Mouse (Mus musculus) liver, embryonic 13.5 days (tissue): Measurements from ENCODE around the gene Nfkbie. TPM values are rescaled to one million over a fixed set of nuclear protein-coding genes. Genes with fewer than 3 reads are reported as not detected.

Experiments
- ATAC-seq: fragments of 200-750 bp; cut with Nextera tagmentation; 2 replicates; pipeline ENCODE4 v1.8.0; 2017; ENCODE audit warnings: low read depth, mild to moderate bottlenecking, moderate number of reproducible peaks, moderate library complexity
- DNase-seq: peaks from one replicate; pipeline ENCODE4 v3.0.0; 2022
- H3K27ac ChIP-seq: fragments of 300-500 bp; sonication (generic); 2 replicates; pipeline ENCODE4 v1.5.1; 2015; ENCODE audit warnings: moderate library complexity, mild to moderate bottlenecking, inconsistent platforms
- H3K27me3 ChIP-seq: fragments of 300-500 bp; sonication (generic); 2 replicates; pipeline ENCODE4 v1.6.1; 2015; ENCODE audit warnings: mild to moderate bottlenecking, inconsistent platforms
- H3K36me3 ChIP-seq: fragments of 300-500 bp; sonication (generic); 2 replicates; pipeline ENCODE4 v1.6.1; 2015; ENCODE audit warnings: mild to moderate bottlenecking, inconsistent platforms
- H3K4me1 ChIP-seq: fragments of 300-500 bp; sonication (generic); replicated peaks from 2 replicates; pipeline ENCODE4 v1.6.1; 2015; ENCODE audit warnings: inconsistent platforms
- H3K4me2 ChIP-seq: fragments of 300-500 bp; sonication (generic); 2 replicates; pipeline ENCODE4 v1.6.1; 2015; ENCODE audit warnings: inconsistent platforms, mild to moderate bottlenecking, moderate library complexity
- H3K4me3 ChIP-seq: fragments of 300-500 bp; sonication (generic); replicated peaks from 2 replicates; pipeline ENCODE4 v1.5.1; 2015; ENCODE audit warnings: mild to moderate bottlenecking, inconsistent platforms
- H3K9ac ChIP-seq: fragments of 300-500 bp; sonication (generic); 2 replicates; pipeline ENCODE4 v1.6.1; 2015; ENCODE audit warnings: mild to moderate bottlenecking, inconsistent platforms
- H3K9me3 ChIP-seq: fragments of 300-500 bp; sonication (generic); replicated peaks from 2 replicates; pipeline ENCODE4 v1.6.1; 2016; ENCODE audit warnings: inconsistent platforms
- WGBS: fragments of 180-500 bp; shearing (Covaris S2); methylation state at CpG from one replicate; pipeline ENCODE4 v1.1.7; 2015; ENCODE audit not compliant: insufficient replicate concordance; 5-methylcytosine and 5-hydroxymethylcytosine counted together
- polyA plus RNA-seq: library from polyadenylated mRNA; unstranded; fragments of >200 nt; fragmentation: Nextera tagmentation; extraction: Ambion mirVana; gene quantifications from 2 replicates; pipeline ENCODE4 v1.2.1, GENCODE M21; 2015

Gene Nfkbie
- polyA plus RNA-seq, 1 experiment from 2014 or later, result 1.4 TPM

GRCm38 (mm10) chr17:45518766-45519475, 36.6 kb upstream of the Nfkbie start:
- no peak for ATAC-seq
- H3K4me3 ChIP-seq, result no peak overlapping the region
- peaks cover 10% of the 10 kb centered on the region; the same call in 1 of the 2 replicates for H3K36me3 ChIP-seq
- DNase-seq, result no peak
- H3K9me3 ChIP-seq, result no peaks in the 10 kb centered on the region
- no peak overlapping the region for H3K4me2 ChIP-seq
- 67% methylated on average over 12 of the region's 12 CpGs for WGBS
- no peak overlapping the region for H3K9ac ChIP-seq
- H3K27me3 ChIP-seq, result peaks cover 6% of the 10 kb centered on the region; the same call in 1 of the 2 replicates
- H3K4me1 ChIP-seq, result peaks cover 15% of the 10 kb centered on the region
- H3K27ac ChIP-seq, result no peak overlapping the region

- no peak overlapping the region for H3K4me2 ChIP-seq
- H3K4me1 ChIP-seq, result peaks cover 12% of the 10 kb centered on the region
- peaks cover 19% of the 10 kb centered on the region for H3K27me3 ChIP-seq
- no peak for ATAC-seq
- H3K36me3 ChIP-seq, result peaks cover 10% of the 10 kb centered on the region; the same call in 1 of the 2 replicates
- H3K27ac ChIP-seq, result no peak overlapping the region
- no peak for DNase-seq
- H3K4me3 ChIP-seq, result no peak overlapping the region
- H3K9me3 ChIP-seq, result no peaks in the 10 kb centered on the region
- no peak overlapping the region for H3K9ac ChIP-seq
- WGBS, result 76% methylated on average over 11 of the region's 11 CpGs
Measured at GRCm38 (mm10) chr17:45520136-45520535, 35.4 kb upstream of the Nfkbie start.

GRCm38 (mm10) chr17:45523263-45523662, 32.2 kb upstream of the Nfkbie start, which contains the start of gene Tcte1:
TSS of gene Tcte1 (plus strand) at chr17:45523434.
- ATAC-seq (no peak), DNase-seq (no peak)
- Histone ChIP-seq H3K36me3 (peaks cover 6% of the 10 kb centered on the region; the same call in 1 of the 2 replicates), H3K27ac (no peak within 1 kb of the TSS), H3K9ac (peak within 1 kb of the TSS; percentile 29; the same call in 1 of the 2 replicates), H3K4me2 (peak within 1 kb of the TSS; percentile 56), H3K4me3 (peak within 1 kb of the TSS; percentile 28; the same call in 1 of the 2 replicates), H3K9me3 (no peaks in the 10 kb centered on the region), H3K4me1 (peaks cover 12% of the 10 kb centered on the region), H3K27me3 (peaks cover 32% of the 10 kb centered on the region)
- WGBS, result 2% methylated on average over 21 of the region's 21 CpGs

- H3K27ac ChIP-seq, result no peak overlapping the region
- ATAC-seq (no peak), DNase-seq (no peak)
- no peak overlapping the region for H3K9ac ChIP-seq
- WGBS, result 58% methylated on average over 4 of the region's 4 CpGs
- no peaks in the 10 kb centered on the region for H3K36me3 ChIP-seq
- no peak overlapping the region for H3K4me3 ChIP-seq
- no peaks in the 10 kb centered on the region for H3K9me3 ChIP-seq
- H3K27me3 ChIP-seq, result peaks cover 45% of the 10 kb centered on the region
- H3K4me2 ChIP-seq, result no peak overlapping the region
- peaks cover 12% of the 10 kb centered on the region for H3K4me1 ChIP-seq
Measured at GRCm38 (mm10) chr17:45524961-45525360, 30.5 kb upstream of the Nfkbie start.

GRCm38 (mm10) chr17:45526571-45526970, 28.9 kb upstream of the Nfkbie start:
- DNase-seq, result no peak
- Histone ChIP-seq H3K9ac (no peak overlapping the region), H3K36me3 (no peaks in the 10 kb centered on the region), H3K4me3 (no peak overlapping the region), H3K27ac (no peak overlapping the region), H3K4me2 (no peak overlapping the region), H3K27me3 (peaks cover 61% of the 10 kb centered on the region), H3K4me1 (peaks cover 12% of the 10 kb centered on the region), H3K9me3 (no peaks in the 10 kb centered on the region)
- no peak for ATAC-seq
- WGBS, result 31% methylated on average over 5 of the region's 5 CpGs

GRCm38 (mm10) chr17:45530346-45530782, 25.1 kb upstream of the Nfkbie start:
- no peak overlapping the region for H3K27ac ChIP-seq
- no peaks in the 10 kb centered on the region for H3K9me3 ChIP-seq
- H3K4me2 ChIP-seq, result no peak overlapping the region
- H3K27me3 ChIP-seq, result peaks cover 75% of the 10 kb centered on the region
- ATAC-seq, result no peak
- 37% methylated on average over 13 of the region's 13 CpGs for WGBS
- no peaks in the 10 kb centered on the region for H3K4me1 ChIP-seq
- H3K36me3 ChIP-seq, result no peaks in the 10 kb centered on the region
- no peak overlapping the region for H3K9ac ChIP-seq
- H3K4me3 ChIP-seq, result no peak overlapping the region
- no peak for DNase-seq

- ATAC-seq (no peak), DNase-seq (no peak)
- no peak overlapping the region for H3K27ac ChIP-seq
- no peak overlapping the region for H3K9ac ChIP-seq
- 31% methylated on average over 15 of the region's 15 CpGs for WGBS
- peaks cover 88% of the 10 kb centered on the region for H3K27me3 ChIP-seq
- no peaks in the 10 kb centered on the region for H3K4me1 ChIP-seq
- no peak overlapping the region for H3K4me3 ChIP-seq
- H3K4me2 ChIP-seq, result no peak overlapping the region
- no peaks in the 10 kb centered on the region for H3K36me3 ChIP-seq
- H3K9me3 ChIP-seq, result no peaks in the 10 kb centered on the region
Measured at GRCm38 (mm10) chr17:45532896-45533295, 22.6 kb upstream of the Nfkbie start.

- Histone ChIP-seq H3K4me1 (no peaks in the 10 kb centered on the region), H3K27me3 (peaks cover 96% of the 10 kb centered on the region), H3K9me3 (no peaks in the 10 kb centered on the region), H3K4me3 (no peak overlapping the region), H3K36me3 (no peaks in the 10 kb centered on the region), H3K4me2 (no peak overlapping the region), H3K9ac (no peak overlapping the region), H3K27ac (no peak overlapping the region)
- 10% methylated on average over 5 of the region's 5 CpGs for WGBS
- ATAC-seq, result no peak
- DNase-seq, result no peak
Measured at GRCm38 (mm10) chr17:45536264-45536663, 19.2 kb upstream of the Nfkbie start.

GRCm38 (mm10) chr17:45538394-45538793, 17.1 kb upstream of the Nfkbie start:
- WGBS, result 46% methylated on average over 4 of the region's 4 CpGs
- Histone ChIP-seq H3K9ac (no peak overlapping the region), H3K27ac (no peak overlapping the region), H3K27me3 (peaks cover 96% of the 10 kb centered on the region), H3K4me3 (no peak overlapping the region), H3K9me3 (no peaks in the 10 kb centered on the region), H3K4me2 (no peak overlapping the region), H3K36me3 (no peaks in the 10 kb centered on the region), H3K4me1 (no peaks in the 10 kb centered on the region)
- ATAC-seq (no peak), DNase-seq (no peak)

- Histone ChIP-seq H3K9me3 (no peaks in the 10 kb centered on the region), H3K36me3 (no peaks in the 10 kb centered on the region), H3K4me2 (no peak overlapping the region), H3K27ac (no peak overlapping the region), H3K9ac (no peak overlapping the region), H3K27me3 (peaks cover 99% of the 10 kb centered on the region), H3K4me1 (peaks cover 1% of the 10 kb centered on the region; the same call in 1 of the 2 replicates), H3K4me3 (no peak overlapping the region)
- 59% methylated on average over 21 of the region's 21 CpGs for WGBS
- DNase-seq, result no peak
- ATAC-seq, result no peak
Measured at GRCm38 (mm10) chr17:45539664-45540063, 15.8 kb upstream of the Nfkbie start.

- H3K36me3 ChIP-seq, result no peaks in the 10 kb centered on the region
- no peak for DNase-seq
- no peak overlapping the region for H3K4me3 ChIP-seq
- H3K27me3 ChIP-seq, result peaks cover 99% of the 10 kb centered on the region
- no peak overlapping the region for H3K9ac ChIP-seq
- WGBS, result 18% methylated on average over 6 of the region's 6 CpGs
- no peaks in the 10 kb centered on the region for H3K9me3 ChIP-seq
- H3K27ac ChIP-seq, result no peak overlapping the region
- peaks cover 11% of the 10 kb centered on the region for H3K4me1 ChIP-seq
- ATAC-seq, result no peak
- H3K4me2 ChIP-seq, result no peak overlapping the region
Measured at GRCm38 (mm10) chr17:45542129-45542528, 13.4 kb upstream of the Nfkbie start.

- no peak for DNase-seq
- no peak for ATAC-seq
- H3K9ac ChIP-seq, result no peak overlapping the region
- 54% methylated on average over 2 of the region's 2 CpGs for WGBS
- H3K27me3 ChIP-seq, result peaks cover 100% of the 10 kb centered on the region
- H3K4me3 ChIP-seq, result no peak overlapping the region
- H3K4me2 ChIP-seq, result no peak overlapping the region
- H3K36me3 ChIP-seq, result no peaks in the 10 kb centered on the region
- no peaks in the 10 kb centered on the region for H3K9me3 ChIP-seq
- no peak overlapping the region for H3K27ac ChIP-seq
- H3K4me1 ChIP-seq, result peaks cover 11% of the 10 kb centered on the region
Measured at GRCm38 (mm10) chr17:45542705-45543104, 12.8 kb upstream of the Nfkbie start.
